Mouse (Mus musculus): ENCODE measurements around the gene Kpna7. TPM values are rescaled to one million over a fixed set of nuclear protein-coding genes. Genes with fewer than 3 reads are reported as not detected.
"Not testable (repeated sequence)": the region's sequence is repeated elsewhere in the genome, so short reads cannot be mapped to it uniquely, and the experiment has no call there.

Kpna7 gene
- polyA plus RNA-seq, 1 experiment from 2014 or later: not detected

DNA sequence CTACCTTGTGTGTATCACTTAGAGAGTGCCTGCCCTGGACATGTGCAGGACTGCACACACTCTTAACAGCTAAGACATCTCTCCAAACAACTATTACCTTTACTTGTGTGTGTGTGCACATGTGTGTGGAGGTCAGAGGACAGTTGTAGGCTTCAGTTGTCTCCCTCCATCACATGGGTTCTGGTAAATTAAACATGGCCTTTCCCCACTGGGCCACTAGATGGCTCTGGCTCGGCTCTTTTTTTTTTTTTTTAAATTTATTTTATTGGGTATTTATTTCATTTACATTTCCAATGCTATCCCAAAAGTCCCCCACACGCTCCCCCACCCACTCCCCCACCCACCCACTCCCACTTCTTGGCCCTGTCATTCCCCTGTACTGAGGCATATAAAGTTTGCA lies 67.1 kb downstream of the Kpna7 start:
- not testable (repeated sequence) for H3K4me1 ChIP-seq (replicated peaks; ENCODE audit: control insufficient read depth, insufficient read depth, low read length); ATAC-seq; H3K4me2 ChIP-seq (ENCODE audit: low read length); H3K9me3 ChIP-seq (ENCODE audit: control insufficient read depth, low read length); H3K4me3 ChIP-seq (replicated peaks; ENCODE audit: low read length); H3K9ac ChIP-seq (replicated peaks; ENCODE audit: low read depth, low read length); H3K27ac ChIP-seq (ENCODE audit: low read length); H3K36me3 ChIP-seq (ENCODE audit: control insufficient read depth, insufficient read depth); H3K27me3 ChIP-seq (replicated peaks; ENCODE audit: control insufficient read depth, insufficient read depth, low read length)
- WGBS: 35% methylated on average over 2 of the region's 2 CpGs

GRCm38 (mm10) chr5:145014278-145014677 lies 69.6 kb downstream of the Kpna7 start:
- Histone ChIP-seq H3K4me3 (replicated peaks; ENCODE audit: low read length) (no peak overlapping the region), H3K9me3 (ENCODE audit: control insufficient read depth, low read length) (no peaks in the 10 kb centered on the region), H3K27me3 (replicated peaks; ENCODE audit: control insufficient read depth, insufficient read depth, low read length) (no peaks in the 10 kb centered on the region), H3K4me2 (ENCODE audit: low read length) (no peak overlapping the region), H3K27ac (ENCODE audit: low read length) (no peak overlapping the region), H3K36me3 (ENCODE audit: control insufficient read depth, insufficient read depth) (no peaks in the 10 kb centered on the region), H3K9ac (replicated peaks; ENCODE audit: low read depth, low read length) (no peak overlapping the region), H3K4me1 (replicated peaks; ENCODE audit: control insufficient read depth, insufficient read depth, low read length) (no peaks in the 10 kb centered on the region)
- no peak for ATAC-seq
- WGBS: 80% methylated on average over 1 of the region's 1 CpGs

DNA sequence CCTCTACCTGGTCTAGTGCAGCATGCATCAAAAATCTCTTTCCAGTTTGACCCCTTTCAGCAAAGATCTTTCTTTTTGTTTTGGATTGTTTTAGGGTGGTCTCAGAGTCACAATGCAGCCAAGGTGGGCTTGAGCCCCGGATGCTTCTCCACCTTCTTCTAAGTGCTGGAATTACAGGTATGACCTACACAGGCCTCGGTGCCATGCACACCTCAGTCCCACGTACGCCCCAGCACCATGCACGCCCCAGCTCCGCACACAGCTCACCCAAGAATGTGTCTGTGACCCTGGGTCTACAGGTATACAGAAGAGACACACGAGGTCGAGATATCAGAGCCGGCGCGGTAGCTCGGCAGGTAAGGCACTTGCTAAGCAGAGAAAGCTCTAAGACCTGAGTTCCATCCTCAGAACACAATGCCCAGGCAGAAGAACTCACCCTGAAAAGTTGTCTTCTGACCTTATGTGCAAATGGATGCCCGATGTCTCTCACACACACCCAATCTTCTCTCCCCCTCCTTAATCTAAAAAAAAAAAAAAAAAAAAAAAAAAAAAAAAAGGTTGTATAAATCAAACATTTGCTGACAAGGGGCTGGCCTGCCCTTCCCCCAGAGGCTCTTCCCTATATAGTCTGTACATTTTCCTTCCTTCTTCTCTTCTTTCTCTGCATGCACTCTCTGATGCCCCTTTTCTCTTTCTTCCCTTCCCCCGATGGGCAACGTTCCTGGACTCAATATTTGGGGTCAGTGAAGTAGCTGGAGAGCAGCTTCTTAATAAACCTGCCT lies 74.8 kb downstream of the Kpna7 start:
- H3K4me3 ChIP-seq (replicated peaks; ENCODE audit: low read length): no peak overlapping the region
- no peak overlapping the region for H3K9ac ChIP-seq (replicated peaks; ENCODE audit: low read depth, low read length)
- H3K27ac ChIP-seq (ENCODE audit: low read length): no peak overlapping the region
- no peaks in the 10 kb centered on the region for H3K9me3 ChIP-seq (ENCODE audit: control insufficient read depth, low read length)
- no peaks in the 10 kb centered on the region for H3K27me3 ChIP-seq (replicated peaks; ENCODE audit: control insufficient read depth, insufficient read depth, low read length)
- 91% methylated on average over 15 of the region's 15 CpGs for WGBS
- no peak for ATAC-seq
- H3K4me2 ChIP-seq (ENCODE audit: low read length): no peak overlapping the region
- no peaks in the 10 kb centered on the region for H3K4me1 ChIP-seq (replicated peaks; ENCODE audit: control insufficient read depth, insufficient read depth, low read length)
- H3K36me3 ChIP-seq (ENCODE audit: control insufficient read depth, insufficient read depth): no peaks in the 10 kb centered on the region

DNA sequence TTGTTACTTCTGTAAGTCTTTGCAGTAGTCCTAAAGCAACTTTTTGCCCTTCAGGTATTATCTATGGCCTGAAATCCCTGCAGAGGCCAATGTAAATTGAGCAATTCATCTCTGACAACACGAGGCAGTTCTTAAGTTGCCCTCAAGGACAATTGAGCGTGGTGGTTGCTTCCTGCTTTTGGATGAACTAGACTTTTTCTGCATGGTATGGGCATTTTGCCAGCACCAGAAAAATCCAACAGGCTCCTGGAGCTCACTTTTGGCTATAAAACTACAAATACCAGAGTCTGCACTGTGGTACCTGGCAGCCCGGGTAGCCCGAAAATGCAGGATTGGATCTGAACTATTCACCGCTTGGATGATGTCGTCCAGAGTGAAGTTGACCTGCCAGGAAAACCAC lies 78.2 kb downstream of the Kpna7 start:
- no peak overlapping the region for H3K9ac ChIP-seq (replicated peaks; ENCODE audit: low read depth, low read length)
- no peak overlapping the region for H3K4me3 ChIP-seq (replicated peaks; ENCODE audit: low read length)

DNA sequence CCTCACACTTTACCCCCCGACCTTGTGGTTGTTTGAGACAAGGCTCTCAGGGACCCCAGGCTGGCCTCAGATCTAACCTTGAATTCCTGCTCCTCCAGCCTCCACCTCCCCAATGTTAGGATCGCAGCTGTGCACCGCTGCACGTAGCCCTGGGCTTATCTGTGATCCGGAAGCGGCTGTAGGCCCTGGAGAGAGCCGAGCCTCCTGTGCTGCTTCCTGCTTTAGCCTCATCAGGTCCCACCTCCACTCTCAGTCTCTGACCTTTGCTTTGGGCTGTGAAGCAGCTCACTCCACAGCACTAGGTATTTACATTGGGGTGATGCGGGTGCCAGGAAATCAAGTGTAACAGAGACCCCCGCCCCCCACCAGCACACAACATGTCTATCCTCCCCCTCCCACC lies 79.3 kb downstream of the Kpna7 start:
- Histone ChIP-seq H3K4me1 (replicated peaks; ENCODE audit: control insufficient read depth, insufficient read depth, low read length) (no peaks in the 10 kb centered on the region), H3K9ac (replicated peaks; ENCODE audit: low read depth, low read length) (no peak overlapping the region), H3K27ac (ENCODE audit: low read length) (no peak overlapping the region), H3K27me3 (replicated peaks; ENCODE audit: control insufficient read depth, insufficient read depth, low read length) (no peaks in the 10 kb centered on the region), H3K36me3 (ENCODE audit: control insufficient read depth, insufficient read depth) (no peaks in the 10 kb centered on the region), H3K4me3 (replicated peaks; ENCODE audit: low read length) (no peak overlapping the region), H3K4me2 (ENCODE audit: low read length) (no peak overlapping the region), H3K9me3 (ENCODE audit: control insufficient read depth, low read length) (no peaks in the 10 kb centered on the region)
- WGBS: 86% methylated on average over 9 of the region's 9 CpGs
- ATAC-seq: no peak

More for the DNA sequence above, 78.2 kb downstream of the Kpna7 start:
- 87% methylated on average over 6 of the region's 6 CpGs for WGBS
- ATAC-seq: no peak
- Histone ChIP-seq H3K9me3 (ENCODE audit: control insufficient read depth, low read length) (no peaks in the 10 kb centered on the region), H3K36me3 (ENCODE audit: control insufficient read depth, insufficient read depth) (no peaks in the 10 kb centered on the region), H3K27ac (ENCODE audit: low read length) (no peak overlapping the region), H3K4me2 (ENCODE audit: low read length) (no peak overlapping the region), H3K4me1 (replicated peaks; ENCODE audit: control insufficient read depth, insufficient read depth, low read length) (no peaks in the 10 kb centered on the region), H3K27me3 (replicated peaks; ENCODE audit: control insufficient read depth, insufficient read depth, low read length) (no peaks in the 10 kb centered on the region)

DNA sequence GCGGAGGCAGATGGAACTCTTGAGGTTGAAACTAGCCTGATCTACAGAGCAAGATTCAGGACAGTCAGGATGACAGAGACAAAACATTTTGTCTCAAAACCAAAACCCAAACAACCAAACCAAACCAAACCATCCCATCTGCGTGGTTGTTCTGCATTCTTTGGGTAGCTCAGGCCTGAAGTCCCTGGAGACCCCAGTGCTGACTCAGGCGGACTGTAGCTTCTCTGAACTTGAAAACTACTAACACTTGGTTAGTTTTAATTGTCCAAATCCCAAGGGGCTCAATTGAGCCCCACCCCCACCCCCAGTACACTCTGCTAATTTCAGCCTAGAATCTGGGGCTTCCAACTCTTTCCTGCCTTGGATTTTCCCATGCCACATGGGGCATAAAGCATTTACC lies 80.5 kb downstream of the Kpna7 start:
- Histone ChIP-seq H3K9me3 (ENCODE audit: control insufficient read depth, low read length) (no peaks in the 10 kb centered on the region), H3K4me3 (replicated peaks; ENCODE audit: low read length) (no peak overlapping the region), H3K27ac (ENCODE audit: low read length) (no peak overlapping the region), H3K4me1 (replicated peaks; ENCODE audit: control insufficient read depth, insufficient read depth, low read length) (no peaks in the 10 kb centered on the region), H3K9ac (replicated peaks; ENCODE audit: low read depth, low read length) (no peak overlapping the region), H3K27me3 (replicated peaks; ENCODE audit: control insufficient read depth, insufficient read depth, low read length) (no peaks in the 10 kb centered on the region), H3K4me2 (ENCODE audit: low read length) (no peak overlapping the region), H3K36me3 (ENCODE audit: control insufficient read depth, insufficient read depth) (no peaks in the 10 kb centered on the region)
- no peak for ATAC-seq
- WGBS: 84% methylated on average over 3 of the region's 3 CpGs

GRCm38 (mm10) chr5:144998491-144998890 lies 85.3 kb downstream of the Kpna7 start:
- 28% methylated on average over 2 of the region's 2 CpGs for WGBS
- H3K27ac ChIP-seq (ENCODE audit: low read length): no peak overlapping the region
- H3K9me3 ChIP-seq (ENCODE audit: control insufficient read depth, low read length): no peaks in the 10 kb centered on the region
- no peak overlapping the region for H3K4me2 ChIP-seq (ENCODE audit: low read length)
- H3K9ac ChIP-seq (replicated peaks; ENCODE audit: low read depth, low read length): no peak overlapping the region
- no peaks in the 10 kb centered on the region for H3K4me1 ChIP-seq (replicated peaks; ENCODE audit: control insufficient read depth, insufficient read depth, low read length)
- H3K36me3 ChIP-seq (ENCODE audit: control insufficient read depth, insufficient read depth): no peaks in the 10 kb centered on the region
- H3K27me3 ChIP-seq (replicated peaks; ENCODE audit: control insufficient read depth, insufficient read depth, low read length): no peaks in the 10 kb centered on the region
- ATAC-seq: no peak
- no peak overlapping the region for H3K4me3 ChIP-seq (replicated peaks; ENCODE audit: low read length)

- WGBS: 81% methylated on average over 5 of the region's 5 CpGs
- Histone ChIP-seq H3K4me3 (replicated peaks; ENCODE audit: low read length) (no peak overlapping the region), H3K27ac (ENCODE audit: low read length) (no peak overlapping the region), H3K36me3 (ENCODE audit: control insufficient read depth, insufficient read depth) (no peaks in the 10 kb centered on the region), H3K4me2 (ENCODE audit: low read length) (no peak overlapping the region), H3K4me1 (replicated peaks; ENCODE audit: control insufficient read depth, insufficient read depth, low read length) (no peaks in the 10 kb centered on the region), H3K9ac (replicated peaks; ENCODE audit: low read depth, low read length) (no peak overlapping the region), H3K9me3 (ENCODE audit: control insufficient read depth, low read length) (no peaks in the 10 kb centered on the region), H3K27me3 (replicated peaks; ENCODE audit: control insufficient read depth, insufficient read depth, low read length) (no peaks in the 10 kb centered on the region)
- ATAC-seq: no peak
These were observed 93.3 kb downstream of the Kpna7 start for GRCm38 (mm10) chr5:144990481-144990880.

DNA sequence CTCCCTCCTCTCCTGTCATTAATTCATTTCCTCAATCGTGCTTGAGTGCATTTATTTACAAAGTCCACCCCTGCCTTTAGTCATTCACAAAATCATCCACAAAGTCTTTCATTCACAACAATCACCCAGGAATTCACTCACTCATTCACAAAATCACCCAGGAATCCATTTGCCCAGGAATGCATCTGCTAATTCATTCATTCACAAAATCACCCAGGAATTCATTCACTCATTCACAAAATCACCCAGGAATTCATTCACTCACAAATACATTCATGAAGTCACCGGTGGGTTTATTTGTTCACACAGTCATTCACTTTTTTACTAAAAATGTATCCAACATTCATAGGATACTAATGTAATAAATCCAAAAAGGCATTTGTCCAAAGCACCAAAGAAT lies 93.8 kb downstream of the Kpna7 start:
- 28% methylated on average over 2 of the region's 2 CpGs for WGBS

GRCm38 (mm10) chr5:144989061-144989405 lies 94.8 kb downstream of the Kpna7 start:
- no peak overlapping the region for H3K27ac ChIP-seq (ENCODE audit: low read length)
- no peaks in the 10 kb centered on the region for H3K36me3 ChIP-seq (ENCODE audit: control insufficient read depth, insufficient read depth)
- no peaks in the 10 kb centered on the region for H3K27me3 ChIP-seq (replicated peaks; ENCODE audit: control insufficient read depth, insufficient read depth, low read length)
- H3K9ac ChIP-seq (replicated peaks; ENCODE audit: low read depth, low read length): no peak overlapping the region
- WGBS: 78% methylated on average over 4 of the region's 4 CpGs
- no peak for ATAC-seq
- H3K9me3 ChIP-seq (ENCODE audit: control insufficient read depth, low read length): peaks cover 2% of the 10 kb centered on the region; the same call in 1 of the 2 replicates
- no peak overlapping the region for H3K4me3 ChIP-seq (replicated peaks; ENCODE audit: low read length)
- no peaks in the 10 kb centered on the region for H3K4me1 ChIP-seq (replicated peaks; ENCODE audit: control insufficient read depth, insufficient read depth, low read length)
- no peak overlapping the region for H3K4me2 ChIP-seq (ENCODE audit: low read length)

More for the DNA sequence above, 93.8 kb downstream of the Kpna7 start:
- no peaks in the 10 kb centered on the region for H3K9me3 ChIP-seq (ENCODE audit: control insufficient read depth, low read length)
- H3K4me2 ChIP-seq (ENCODE audit: low read length): no peak overlapping the region
- H3K36me3 ChIP-seq (ENCODE audit: control insufficient read depth, insufficient read depth): no peaks in the 10 kb centered on the region
- H3K9ac ChIP-seq (replicated peaks; ENCODE audit: low read depth, low read length): no peak overlapping the region
- H3K4me3 ChIP-seq (replicated peaks; ENCODE audit: low read length): no peak overlapping the region
- no peak overlapping the region for H3K27ac ChIP-seq (ENCODE audit: low read length)
- no peak for ATAC-seq
- no peaks in the 10 kb centered on the region for H3K4me1 ChIP-seq (replicated peaks; ENCODE audit: control insufficient read depth, insufficient read depth, low read length)
- H3K27me3 ChIP-seq (replicated peaks; ENCODE audit: control insufficient read depth, insufficient read depth, low read length): no peaks in the 10 kb centered on the region
